Mouse (Mus musculus) spleen, embryonic (tissue): Measurements from ENCODE around the gene Olfr1393.
"Not testable (repeated sequence)": the region's sequence is repeated elsewhere in the genome, so short reads cannot be mapped to it uniquely, and the experiment has no call there.

ENCODE experiments used
- CTCF ChIA-PET: fragments of 350-600 bp; sonication (Branson Sonifier 250); formaldehyde crosslinking; loops from one replicate; lab custom pipeline; 2022; lab: Charles Lee

Olfr1393 gene

DNA sequence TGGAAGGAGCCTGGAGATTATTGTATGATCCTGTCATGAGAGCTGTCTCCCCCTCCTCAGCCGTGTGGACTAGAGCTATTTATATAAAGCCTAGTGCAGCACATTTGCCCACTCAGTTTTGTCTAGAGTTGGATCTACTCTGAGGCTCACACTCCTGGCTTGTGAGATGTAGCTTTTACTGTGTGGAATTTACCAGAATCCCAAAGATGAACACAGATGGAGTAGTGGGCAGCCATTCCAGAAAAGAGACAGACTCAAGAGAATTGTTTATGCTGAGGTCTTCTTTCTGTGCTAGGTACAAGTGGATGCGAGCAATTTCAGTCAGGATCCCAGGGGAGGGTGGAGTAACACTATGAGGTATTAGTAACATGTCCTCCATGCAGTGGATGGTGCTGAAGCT is 9.1 kb downstream of the Olfr1393 start:
- CTCF ChIA-PET, result no interaction called here

DNA sequence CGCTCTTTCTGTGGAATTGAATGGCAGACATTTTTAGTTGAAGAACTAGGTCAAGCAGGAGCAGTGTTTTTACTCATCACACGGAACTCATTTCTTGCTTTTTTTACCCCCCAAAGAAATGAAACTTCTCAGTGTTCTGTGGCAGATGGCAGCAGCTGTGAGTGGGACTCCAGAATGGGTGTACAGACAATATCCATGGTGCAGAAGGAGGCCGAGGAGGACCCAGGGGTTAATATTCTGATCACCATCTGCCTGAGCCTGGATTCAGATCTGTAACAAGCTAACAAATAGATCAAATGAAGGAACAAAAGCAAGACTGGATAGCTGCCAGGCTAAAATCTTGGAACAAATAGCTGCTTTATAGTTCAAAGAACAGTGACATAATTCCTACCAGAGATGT is 14.7 kb downstream of the Olfr1393 start:
- CTCF ChIA-PET, result no interaction called here

DNA sequence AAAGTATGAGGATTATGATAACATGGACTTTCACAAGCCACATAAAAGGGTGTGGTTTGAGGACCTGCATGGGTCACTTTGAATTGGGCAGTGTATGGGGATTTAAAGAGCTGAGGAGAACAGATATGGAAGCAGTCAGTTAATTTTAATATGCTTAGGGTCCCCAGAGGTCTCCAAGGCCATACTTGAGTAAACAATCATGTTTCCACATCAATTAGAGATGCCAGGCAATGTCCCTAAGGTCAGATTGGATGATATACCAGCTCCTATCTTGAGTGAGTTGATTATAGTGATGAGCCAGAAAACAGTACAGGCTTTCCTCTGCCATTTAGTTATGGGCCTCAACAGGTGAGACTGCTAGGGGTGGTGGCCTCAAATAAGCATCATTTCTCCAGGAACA is 26.3 kb downstream of the Olfr1393 start, which contains the start of gene Olfr10:
Olfr10 (plus strand) TSS at position 301 of the 400 bp plus-strand sequence.
- CTCF ChIA-PET, result no interaction called here

DNA sequence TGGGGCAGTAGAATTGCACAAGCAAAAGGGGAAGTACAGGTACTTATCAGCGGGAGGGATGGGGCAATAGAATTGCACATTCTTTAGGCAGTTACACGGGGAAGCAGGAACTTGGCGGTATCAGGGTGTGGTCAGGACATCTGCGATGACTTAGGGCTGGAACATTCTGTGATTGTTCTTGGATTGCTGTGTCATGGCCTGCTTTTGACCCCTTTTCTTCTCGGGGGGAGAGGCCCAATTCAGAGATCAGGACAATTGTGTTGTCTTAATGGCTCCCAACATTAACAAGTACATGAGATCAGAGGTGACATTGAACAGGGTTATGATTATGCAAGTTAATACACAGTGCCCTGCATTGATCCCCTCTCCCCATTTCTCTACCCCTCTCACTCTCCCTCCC is 30.4 kb downstream of the Olfr1393 start:
- CTCF ChIA-PET, result not testable (repeated sequence)

DNA sequence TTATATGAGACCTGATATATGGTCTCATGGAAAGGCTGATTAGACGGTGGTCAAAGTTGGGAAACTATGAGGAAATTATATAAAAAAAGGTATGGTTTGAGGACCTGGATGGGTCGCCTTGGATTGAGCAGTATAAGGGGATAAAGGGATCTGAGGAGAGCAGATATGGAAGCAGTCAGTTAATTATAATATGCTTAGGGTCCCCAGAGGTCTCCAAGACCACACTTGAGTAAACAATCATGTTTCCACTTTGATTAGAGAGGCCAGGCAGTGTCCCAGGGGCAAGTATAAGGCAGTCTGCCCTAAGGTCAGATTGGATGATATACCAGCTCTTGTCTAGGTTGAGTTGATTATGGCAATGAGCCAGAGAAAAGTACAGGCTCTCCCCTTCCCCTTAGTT is 44.3 kb downstream of the Olfr1393 start, which contains the start of gene Olfr1391:
Olfr1391 (plus strand) TSS at position 301 of the 400 bp plus-strand sequence.
- CTCF ChIA-PET, result no interaction called here

DNA sequence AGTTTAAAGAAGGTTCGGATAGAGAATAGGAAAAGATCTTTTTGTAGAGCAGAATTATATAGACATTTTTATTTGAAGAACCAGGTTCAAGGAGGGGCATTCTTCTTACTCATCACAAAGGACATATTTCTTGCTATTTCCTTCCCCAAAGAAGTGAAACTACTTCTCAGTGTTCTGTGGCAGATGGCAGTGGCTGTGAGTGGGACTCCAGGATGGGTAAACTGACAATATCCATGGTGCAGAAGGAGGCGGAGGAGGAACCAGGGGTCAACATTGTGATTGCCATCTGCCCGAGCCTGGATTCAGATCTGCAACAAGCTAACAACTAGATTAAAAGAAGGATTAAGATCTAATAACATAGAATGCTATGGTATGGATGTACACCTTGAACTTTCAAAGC is 48.6 kb downstream of the Olfr1393 start:
- CTCF ChIA-PET, result no interaction called here

DNA sequence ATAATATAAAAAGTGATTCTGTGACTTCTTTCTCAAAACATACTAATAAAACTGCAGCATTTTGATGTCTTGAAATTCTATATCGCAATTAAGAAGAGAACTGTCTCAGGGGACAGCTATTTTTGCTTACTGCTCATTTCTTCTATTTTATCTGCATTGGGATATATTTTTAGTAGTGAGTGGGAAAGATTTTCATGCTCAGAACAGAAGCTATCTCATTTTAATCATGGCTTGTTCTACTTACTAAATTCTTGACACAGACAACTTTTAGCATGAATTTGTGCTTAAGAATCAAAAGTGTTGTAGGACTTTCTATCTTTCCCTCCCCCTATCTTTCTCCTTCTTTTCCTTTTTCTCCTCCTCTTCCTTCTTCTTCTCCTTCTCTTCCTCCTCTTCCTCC is 51.6 kb downstream of the Olfr1393 start:
- CTCF ChIA-PET, result no interaction called here
